Mouse (Mus musculus): Measurements from ENCODE around the gene Akt3.

Akt3 gene

GRCm38 (mm10) chr1:177008777-177009176, 249.2 kb downstream of the Akt3 start:
- DNase-seq, result no peak

- DNase-seq, result no peak
These were observed 250.6 kb downstream of the Akt3 start for GRCm38 (mm10) chr1:177007405-177007804.

- DNase-seq, result no peak
These were observed 253.8 kb downstream of the Akt3 start for GRCm38 (mm10) chr1:177004041-177004741.

- no peak for DNase-seq
These were observed 255.1 kb downstream of the Akt3 start for GRCm38 (mm10) chr1:177002951-177003350.

GRCm38 (mm10) chr1:176999011-176999410, 259.0 kb downstream of the Akt3 start:
- DNase-seq, result no peak

GRCm38 (mm10) chr1:176997711-176998689, 260.0 kb downstream of the Akt3 start:
- no peak for DNase-seq

- DNase-seq, result no peak
These were observed 260.7 kb downstream of the Akt3 start for GRCm38 (mm10) chr1:176997254-176997653.

GRCm38 (mm10) chr1:176996630-176997201, 261.3 kb downstream of the Akt3 start:
- no peak for DNase-seq

GRCm38 (mm10) chr1:176996166-176996565, 261.8 kb downstream of the Akt3 start:
- no peak for DNase-seq

- no peak for DNase-seq
These were observed 262.6 kb downstream of the Akt3 start for GRCm38 (mm10) chr1:176995419-176995775.

GRCm38 (mm10) chr1:176994707-176995418, 263.1 kb downstream of the Akt3 start:
- no peak for DNase-seq

GRCm38 (mm10) chr1:176994087-176994486, 263.9 kb downstream of the Akt3 start:
- DNase-seq, result no peak

- DNase-seq, result no peak
These were observed 264.6 kb downstream of the Akt3 start for GRCm38 (mm10) chr1:176993141-176994010.

GRCm38 (mm10) chr1:176992517-176992916, 265.5 kb downstream of the Akt3 start:
- no peak for DNase-seq

GRCm38 (mm10) chr1:176991473-176991872, 266.5 kb downstream of the Akt3 start:
- no peak for DNase-seq

- DNase-seq, result no peak
These were observed 270.8 kb downstream of the Akt3 start for GRCm38 (mm10) chr1:176986990-176987740.

- no peak for DNase-seq
These were observed 271.7 kb downstream of the Akt3 start for GRCm38 (mm10) chr1:176986275-176986674.

- DNase-seq, result no peak
These were observed 272.3 kb downstream of the Akt3 start for GRCm38 (mm10) chr1:176985691-176986090.

- DNase-seq, result no peak
These were observed 275.3 kb downstream of the Akt3 start for GRCm38 (mm10) chr1:176982671-176983070.

- DNase-seq, result no peak
These were observed 276.5 kb downstream of the Akt3 start for GRCm38 (mm10) chr1:176981511-176981910.

GRCm38 (mm10) chr1:176980801-176981400, 277.1 kb downstream of the Akt3 start:
- no peak for DNase-seq
